ENCODE assay signal across 9 mouse cellular contexts in the genomic region with DNA sequence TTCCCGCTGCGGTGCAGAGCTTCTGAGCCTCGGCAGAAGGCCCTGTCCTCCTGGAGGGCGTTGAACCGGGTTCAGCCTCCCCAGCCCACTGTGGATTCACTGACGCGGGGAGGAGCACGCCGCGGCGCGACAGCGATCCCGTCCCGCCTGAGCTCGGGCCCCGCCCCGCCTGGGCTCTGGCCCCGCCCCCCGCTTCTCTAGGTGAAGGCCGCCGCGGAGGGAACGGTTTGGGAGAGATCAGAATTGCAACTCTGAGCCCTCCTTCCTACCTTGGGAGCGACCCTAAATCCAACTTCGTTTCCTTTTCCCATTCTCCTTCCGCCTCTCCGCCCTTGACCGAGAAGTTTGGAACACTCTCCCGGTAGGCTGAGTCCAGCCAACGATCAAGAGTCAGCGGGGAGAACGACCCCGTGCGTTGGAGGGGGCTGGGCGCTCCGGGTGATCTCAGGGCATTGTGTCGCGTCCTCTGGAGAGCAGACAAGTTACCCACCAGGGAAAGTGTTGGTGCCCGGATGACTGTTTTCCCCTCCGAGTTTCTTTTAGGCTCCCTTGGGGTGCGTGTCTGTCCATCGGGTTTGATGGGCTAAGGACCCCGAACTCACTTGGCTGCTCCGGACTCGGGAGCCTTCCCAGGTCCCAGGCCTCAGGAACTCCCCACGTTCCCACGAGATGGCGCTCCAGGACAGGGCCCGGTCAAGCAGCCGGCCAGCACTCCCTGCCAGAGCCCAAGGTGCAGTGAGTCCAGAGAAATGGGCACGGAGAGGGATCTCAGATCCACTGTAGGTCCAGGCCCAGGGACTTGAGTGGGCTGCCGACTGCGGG. TPM values are rescaled to one million over a fixed set of nuclear protein-coding genes. Genes with fewer than 3 reads are reported as not detected.
DNase-seq lines count a peak whose midpoint lies in the region; ATAC-seq and TF ChIP-seq lines count a peak whose summit lies in the region.
"Had no signal": no experiment of that assay in that cellular context is flagged by ENCODE, and none has a peak within 500 bp of the region (broad histone marks: within the 10 kb centered on the region; RNA-seq: fewer than 3 reads in every experiment).

No protein-coding gene starts in this region.

- peak overlapping the region; percentile 8 for H3ac ChIP-seq in myocyte (ENCODE audit: control insufficient read depth, insufficient read length)

- H3K9ac ChIP-seq in heart, embryonic 11.5 days (ENCODE audit: low read depth, low read length) = peak overlapping the region; percentile 63
- H3K9ac ChIP-seq in kidney, embryonic 16.5 days (replicated peaks; ENCODE audit: low read length) = peak overlapping the region; percentile 76
- peak overlapping the region; percentile 38 for H3K9ac ChIP-seq in liver, embryonic 11.5 days (ENCODE audit: low read depth, low read length)

- peak; percentile 51 for TF ChIP-seq CTCF in bone marrow macrophage, adult 2 months (IDR thresholded peaks at IDR 0.05; ENCODE audit: low read depth, low read length)

- H3K4me2 ChIP-seq in heart, embryonic 11.5 days = peak overlapping the region; percentile 76
- peak overlapping the region; percentile 79 for H3K4me2 ChIP-seq in kidney, embryonic 16.5 days (replicated peaks; ENCODE audit: low read depth, low read length)
- peak overlapping the region; percentile 81 for H3K4me2 ChIP-seq in liver, embryonic 11.5 days
- peak overlapping the region; percentile 99 for H3K4me2 ChIP-seq in myocyte (ENCODE audit: low read depth)

- H3K4me1 ChIP-seq in bone marrow macrophage, adult 2 months (ENCODE audit: control insufficient read depth, insufficient read depth, low read length) = peaks cover 7% of the 10 kb centered on the region
- H3K4me1 ChIP-seq in heart, embryonic 11.5 days (ENCODE audit: control insufficient read depth, insufficient read depth, low read length) = peaks cover 21% of the 10 kb centered on the region
- H3K4me1 ChIP-seq in kidney, embryonic 16.5 days (ENCODE audit: insufficient read depth, low read length) = peaks cover 58% of the 10 kb centered on the region
- H3K4me1 ChIP-seq in liver, embryonic 11.5 days (replicated peaks; ENCODE audit: control insufficient read depth, insufficient read depth, low read length) = peaks cover 13% of the 10 kb centered on the region

- H3K36me3 ChIP-seq in heart, embryonic 11.5 days (ENCODE audit: control insufficient read depth, insufficient read depth, low read length) = no peaks in the 10 kb centered on the region
- H3K36me3 ChIP-seq in kidney, embryonic 16.5 days (ENCODE audit: insufficient read depth, low read length) = no peaks in the 10 kb centered on the region
- H3K36me3 ChIP-seq in liver, embryonic 11.5 days (ENCODE audit: control insufficient read depth, insufficient read depth, low read length) = no peaks in the 10 kb centered on the region
- H3K36me3 ChIP-seq in myocyte (ENCODE audit: control insufficient read depth, insufficient read depth) = no peaks in the 10 kb centered on the region
- H3K36me3 ChIP-seq: G1E had no signal

- 1% methylated on average over 53 of the region's 54 CpGs for WGBS in heart, embryonic 11.5 days (ENCODE audit: insufficient replicate concordance)
- under 1% methylated on average over 54 of the region's 54 CpGs for WGBS in kidney, embryonic 16.5 days
- WGBS in liver, embryonic 11.5 days = under 1% methylated on average over 54 of the region's 54 CpGs

- peak overlapping the region; percentile 70 for H3K4me3 ChIP-seq in bone marrow macrophage, adult 2 months (ENCODE audit: insufficient read depth, low read length)
- peak overlapping the region; percentile 50 for H3K4me3 ChIP-seq in heart, embryonic 11.5 days (ENCODE audit: low read depth, low read length)
- peak overlapping the region; percentile 63 for H3K4me3 ChIP-seq in kidney, embryonic 16.5 days (ENCODE audit: low read length)
- H3K4me3 ChIP-seq in liver, embryonic 11.5 days (ENCODE audit: low read depth, low read length) = peak overlapping the region; percentile 56
- peak overlapping the region; percentile 44 for H3K4me3 ChIP-seq in myocyte

- H3K27me3 ChIP-seq in heart, embryonic 11.5 days (ENCODE audit: control insufficient read depth, insufficient read depth, low read length) = peaks cover 60% of the 10 kb centered on the region
- peaks cover 25% of the 10 kb centered on the region for H3K27me3 ChIP-seq in kidney, embryonic 16.5 days (ENCODE audit: insufficient read depth, low read length)
- peaks cover 82% of the 10 kb centered on the region for H3K27me3 ChIP-seq in liver, embryonic 11.5 days (replicated peaks; ENCODE audit: control insufficient read depth, insufficient read depth, low read length)
- no peaks in the 10 kb centered on the region for H3K27me3 ChIP-seq in myocyte (ENCODE audit: control insufficient read depth, insufficient read depth, insufficient read length)

- peak; percentile 49; the same call in 1 of the 2 replicates for ATAC-seq in erythroblast, adult 5-6 weeks (replicated peaks; ENCODE audit: low FRiP score, poor library complexity, severe bottlenecking)
- ATAC-seq in heart, embryonic 11.5 days (replicated peaks; ENCODE audit: insufficient number of reproducible peaks, low FRiP score, low TSS enrichment) = peak; percentile 48
- peak; percentile 58 for ATAC-seq in kidney, embryonic 16.5 days (ENCODE audit: low FRiP score, low TSS enrichment)
- peak; percentile 60 for ATAC-seq in liver, embryonic 11.5 days (replicated peaks; ENCODE audit: low FRiP score)

- no peak for TF ChIP-seq POLR2A in bone marrow macrophage, adult 2 months (IDR thresholded peaks at IDR 0.05; ENCODE audit: borderline replicate concordance, low read depth, low read length)
- peak; percentile 70 for TF ChIP-seq POLR2A in myocyte (IDR thresholded peaks at IDR 0.05; ENCODE audit: insufficient read length, low read depth)

- no peak overlapping the region for H3K27ac ChIP-seq in bone marrow macrophage, adult 2 months (ENCODE audit: insufficient read depth, low read depth, low read length)
- peak overlapping the region; percentile 24; the same call in 1 of the 2 replicates for H3K27ac ChIP-seq in heart, embryonic 11.5 days (ENCODE audit: low read depth, low read length)
- peak overlapping the region; percentile 75 for H3K27ac ChIP-seq in kidney, embryonic 16.5 days (ENCODE audit: low read length)
- H3K27ac ChIP-seq in liver, embryonic 11.5 days (ENCODE audit: low read depth, low read length) = no peak overlapping the region

- H3K9me3 ChIP-seq in heart, embryonic 11.5 days (replicated peaks; ENCODE audit: control insufficient read depth, low read length) = no peaks in the 10 kb centered on the region
- no peaks in the 10 kb centered on the region for H3K9me3 ChIP-seq in kidney, embryonic 16.5 days (ENCODE audit: low read length)
- no peaks in the 10 kb centered on the region for H3K9me3 ChIP-seq in liver, embryonic 11.5 days (ENCODE audit: control insufficient read depth, low read length)

- no peaks in the 10 kb centered on the region for H3K79me2 ChIP-seq in myocyte (ENCODE audit: control insufficient read depth, insufficient read depth)

- DNase-seq in 416B (ENCODE audit: low read depth) = peak; percentile 89
- DNase-seq in liver, embryonic 11.5 days (ENCODE audit: low spot score) = peak; percentile 84
- peak; percentile 71 to 88 for DNase-seq in spleen, postnatal 4 days (ENCODE audit: low spot score in 2 of 2)

TF ChIP-seq in myocyte, 11 proteins besides CTCF, POLR2A, EP300 and RAD21 (continues in another document):
- TF ChIP-seq TCF3 (IDR thresholded peaks at IDR 0.05; ENCODE audit: insufficient read length, low read depth) (no peak), SRF (IDR thresholded peaks at IDR 0.05; ENCODE audit: control insufficient read depth, insufficient read length, low read depth) (no peak), MYOG (IDR thresholded peaks at IDR 0.05; ENCODE audit: control insufficient read depth in 1 of 3, insufficient read depth in 1 of 3, insufficient read length in 2 of 3, low read depth in 2 of 3) (no peak), POLR2AphosphoS2 (IDR thresholded peaks at IDR 0.05; ENCODE audit: insufficient read length, low read depth) (no peak), REST (IDR thresholded peaks at IDR 0.05; ENCODE audit: insufficient read depth, insufficient read length) (no peak), USF1 (IDR thresholded peaks at IDR 0.05; ENCODE audit: low read depth) (no peak), MYOD1 (IDR thresholded peaks at IDR 0.05; ENCODE audit: control insufficient read depth in 1 of 3, insufficient read length in 2 of 3, low read depth in 2 of 3) (no peak), MAX (IDR thresholded peaks at IDR 0.05; ENCODE audit: low read depth) (no peak)

RNA-seq across cellular contexts. Expression of gene Gm11444, which starts 5.8 kb away (rescaled TPM):
- not detected in 2 replicates for polyA plus RNA-seq in bone marrow macrophage, adult 2 months (2012; ENCODE audit: insufficient read depth, insufficient read length, missing spikeins)
- not detected in 2 replicates for total RNA-seq in erythroblast, adult 5-6 weeks (2015; ENCODE audit: low replicate concordance)
- total RNA-seq in erythroblast, adult 5-6 weeks (2017; ENCODE audit: low replicate concordance) = not detected in 2 replicates
- polyA plus RNA-seq in heart, embryonic 11.5 days (2014; fragmentation: Nextera tagmentation; extraction: Ambion mirVana) = not detected in 2 replicates
- not detected in 2 replicates for polyA plus RNA-seq in kidney, embryonic 16.5 days (2015; fragmentation: Nextera tagmentation; extraction: Ambion mirVana)
- not detected in 2 replicates for polyA plus RNA-seq in liver, embryonic 11.5 days (2014; fragmentation: Nextera tagmentation; extraction: Ambion mirVana)
- polyA plus RNA-seq in myocyte (2012; fragmentation: generic; extraction: Trizol) = not detected
- total RNA-seq: G1E had no signal
- polyA plus RNA-seq: G1E had no signal

RNA-seq across cellular contexts. Expression of gene Tbx2, which starts 12.0 kb away (rescaled TPM):
- polyA plus RNA-seq in bone marrow macrophage, adult 2 months (2012; ENCODE audit: insufficient read depth, insufficient read length, missing spikeins) = 0.20 TPM in 1 of 2 replicates, not detected in the other
- 0.38 TPM in 1 of 2 replicates, not detected in the other for total RNA-seq in erythroblast, adult 5-6 weeks (2015; ENCODE audit: low replicate concordance)
- total RNA-seq in erythroblast, adult 5-6 weeks (2017; ENCODE audit: low replicate concordance) = 0.42 and 0.85 TPM in 2 replicates
- polyA plus RNA-seq in heart, embryonic 11.5 days (2014; fragmentation: Nextera tagmentation; extraction: Ambion mirVana) = 3.6 and 4.4 TPM in 2 replicates
- 10.3 TPM in 2 replicates for polyA plus RNA-seq in kidney, embryonic 16.5 days (2015; fragmentation: Nextera tagmentation; extraction: Ambion mirVana)
- polyA plus RNA-seq in liver, embryonic 11.5 days (2014; fragmentation: Nextera tagmentation; extraction: Ambion mirVana) = 2.7 and 3.2 TPM in 2 replicates
- 1.0 TPM for polyA plus RNA-seq in myocyte (2012; fragmentation: generic; extraction: Trizol)

RNA-seq across cellular contexts. Expression of gene Tbx4, which starts 41.9 kb away (rescaled TPM):
- not detected in 2 replicates for polyA plus RNA-seq in bone marrow macrophage, adult 2 months (2012; ENCODE audit: insufficient read depth, insufficient read length, missing spikeins)
- total RNA-seq in erythroblast, adult 5-6 weeks (2015; ENCODE audit: low replicate concordance) = not detected in 2 replicates
- not detected in 2 replicates for total RNA-seq in erythroblast, adult 5-6 weeks (2017; ENCODE audit: low replicate concordance)
- 0.49 and 0.82 TPM in 2 replicates for polyA plus RNA-seq in heart, embryonic 11.5 days (2014; fragmentation: Nextera tagmentation; extraction: Ambion mirVana)
- 0.24 and 1.7 TPM in 2 replicates for polyA plus RNA-seq in kidney, embryonic 16.5 days (2015; fragmentation: Nextera tagmentation; extraction: Ambion mirVana)
- 0.79 and 0.86 TPM in 2 replicates for polyA plus RNA-seq in liver, embryonic 11.5 days (2014; fragmentation: Nextera tagmentation; extraction: Ambion mirVana)
- 0.29 TPM for polyA plus RNA-seq in myocyte (2012; fragmentation: generic; extraction: Trizol)
- total RNA-seq: G1E had no signal
- polyA plus RNA-seq: G1E had no signal

Comparison
In these comparisons a context has a peak if more than half of its experiments do, and no peak if none do; other contexts are left out.
1. H3K27ac ChIP-seq: peak in heart, embryonic 11.5 days (single experiment) and kidney, embryonic 16.5 days (single experiment); none in bone marrow macrophage, adult 2 months (single experiment) and liver, embryonic 11.5 days (single experiment).
2. Peak in every context shown above with its lines, with median percentiles within 50 percentile points of each other: DNase-seq, H3K4me3 ChIP-seq, ATAC-seq, H3K4me2 ChIP-seq and H3K9ac ChIP-seq.